Mouse (Mus musculus): ENCODE data around the gene Ptrhd1. TPM values are rescaled to one million over a fixed set of nuclear protein-coding genes. Genes with fewer than 3 reads are reported as not detected.
A peak's percentile ranks its signal among the peaks of the same experiment; 100 is the strongest.

Gene Ptrhd1
- total RNA-seq, 1 experiment, result 5.8 TPM

GRCm38 (mm10) chr12:4209196-4209595 lies 24.6 kb upstream of the Ptrhd1 start:
- no peak overlapping the region for H3K4me3 ChIP-seq (ENCODE audit: insufficient read depth in 1 of 2, low read depth in 1 of 2, low read length in 2 of 2, poor library complexity in 1 of 2, severe bottlenecking in 1 of 2)
- DNase-seq (ENCODE audit: low read depth, low spot score), result no peak
- in situ Hi-C loops (cut with MboI; ENCODE audit: low sequenced_read_pairs in 2 of 2, unreplicated experiment in 2 of 2), result no loop called here
- peaks cover 35% of the 10 kb centered on the region for H3K36me3 ChIP-seq (ENCODE audit: control insufficient read depth, insufficient read depth, low read length, poor library complexity, severe bottlenecking)
- H3K9ac ChIP-seq (ENCODE audit: insufficient read depth, low read depth, low read length, poor library complexity, severe bottlenecking), result no peak overlapping the region
- H3K9me3 ChIP-seq (ENCODE audit: control insufficient read depth, insufficient read depth, low read depth, low read length), result no peaks in the 10 kb centered on the region
- TF ChIP-seq MAFK (IDR thresholded peaks at IDR 0.05; ENCODE audit: insufficient read depth, low read depth, low read length), result no peak
- H3K4me1 ChIP-seq (ENCODE audit: control insufficient read depth in 2 of 2, insufficient read depth in 2 of 2, low read length in 2 of 2, poor library complexity in 1 of 2), result peaks cover 1 to 11% of the 10 kb centered on the region in 2 experiments; a peak in 2 of 4 replicates
- no peak overlapping the region for H3K27ac ChIP-seq (ENCODE audit: insufficient read depth, low read depth, low read length, poor library complexity, severe bottlenecking)

- in situ Hi-C loops (cut with MboI; ENCODE audit: low sequenced_read_pairs in 2 of 2, unreplicated experiment in 2 of 2), result no loop called here
- TF ChIP-seq HCFC1 (IDR thresholded peaks at IDR 0.05; ENCODE audit: borderline replicate concordance, insufficient read depth, low read length) (no peak), ZNF384 (IDR thresholded peaks at IDR 0.05; ENCODE audit: low read depth, low read length) (no peak), CHD2 (IDR thresholded peaks at IDR 0.05; ENCODE audit: low read depth, low read length) (no peak), MAFK (IDR thresholded peaks at IDR 0.05; ENCODE audit: insufficient read depth, low read depth, low read length) (no peak), ZC3H11A (IDR thresholded peaks at IDR 0.05; ENCODE audit: borderline replicate concordance, low read depth, low read length) (no peak)
- Histone ChIP-seq H3K4me3 (ENCODE audit: insufficient read depth in 1 of 2, low read depth in 1 of 2, low read length in 2 of 2, poor library complexity in 1 of 2, severe bottlenecking in 1 of 2) (no peak overlapping the region), H3K27ac (ENCODE audit: insufficient read depth, low read depth, low read length, poor library complexity, severe bottlenecking) (no peak overlapping the region), H3K9ac (ENCODE audit: insufficient read depth, low read depth, low read length, poor library complexity, severe bottlenecking) (no peak overlapping the region), H3K4me1 (ENCODE audit: control insufficient read depth in 2 of 2, insufficient read depth in 2 of 2, low read length in 2 of 2, poor library complexity in 1 of 2) (peaks cover 1 to 11% of the 10 kb centered on the region in 2 experiments; a peak in 2 of 4 replicates), H3K36me3 (ENCODE audit: control insufficient read depth, insufficient read depth, low read length, poor library complexity, severe bottlenecking) (peaks cover 49% of the 10 kb centered on the region), H3K9me3 (ENCODE audit: control insufficient read depth, insufficient read depth, low read depth, low read length) (no peaks in the 10 kb centered on the region)
- no peak for DNase-seq (ENCODE audit: low read depth, low spot score)
These were observed 22.7 kb upstream of the Ptrhd1 start for GRCm38 (mm10) chr12:4211174-4211573.

- H3K9ac ChIP-seq (ENCODE audit: insufficient read depth, low read depth, low read length, poor library complexity, severe bottlenecking), result no peak overlapping the region
- no peak for DNase-seq (ENCODE audit: low read depth, low spot score)
- TF ChIP-seq HCFC1 (IDR thresholded peaks at IDR 0.05; ENCODE audit: borderline replicate concordance, insufficient read depth, low read length) (no peak), ZNF384 (IDR thresholded peaks at IDR 0.05; ENCODE audit: low read depth, low read length) (no peak), ZC3H11A (IDR thresholded peaks at IDR 0.05; ENCODE audit: borderline replicate concordance, low read depth, low read length) (no peak), MAFK (IDR thresholded peaks at IDR 0.05; ENCODE audit: insufficient read depth, low read depth, low read length) (no peak), CHD2 (IDR thresholded peaks at IDR 0.05; ENCODE audit: low read depth, low read length) (no peak)
- H3K9me3 ChIP-seq (ENCODE audit: control insufficient read depth, insufficient read depth, low read depth, low read length), result no peaks in the 10 kb centered on the region
- peaks cover 1 to 11% of the 10 kb centered on the region in 2 experiments; a peak in 2 of 4 replicates for H3K4me1 ChIP-seq (ENCODE audit: control insufficient read depth in 2 of 2, insufficient read depth in 2 of 2, low read length in 2 of 2, poor library complexity in 1 of 2)
- H3K36me3 ChIP-seq (ENCODE audit: control insufficient read depth, insufficient read depth, low read length, poor library complexity, severe bottlenecking), result peaks cover 47% of the 10 kb centered on the region
- H3K4me3 ChIP-seq (ENCODE audit: insufficient read depth in 1 of 2, low read depth in 1 of 2, low read length in 2 of 2, poor library complexity in 1 of 2, severe bottlenecking in 1 of 2), result no peak overlapping the region
- H3K27ac ChIP-seq (ENCODE audit: insufficient read depth, low read depth, low read length, poor library complexity, severe bottlenecking), result no peak overlapping the region
- in situ Hi-C loops (cut with MboI; ENCODE audit: low sequenced_read_pairs in 2 of 2, unreplicated experiment in 2 of 2), result no loop called here
These were observed 20.9 kb upstream of the Ptrhd1 start for GRCm38 (mm10) chr12:4212908-4213307.

DNA sequence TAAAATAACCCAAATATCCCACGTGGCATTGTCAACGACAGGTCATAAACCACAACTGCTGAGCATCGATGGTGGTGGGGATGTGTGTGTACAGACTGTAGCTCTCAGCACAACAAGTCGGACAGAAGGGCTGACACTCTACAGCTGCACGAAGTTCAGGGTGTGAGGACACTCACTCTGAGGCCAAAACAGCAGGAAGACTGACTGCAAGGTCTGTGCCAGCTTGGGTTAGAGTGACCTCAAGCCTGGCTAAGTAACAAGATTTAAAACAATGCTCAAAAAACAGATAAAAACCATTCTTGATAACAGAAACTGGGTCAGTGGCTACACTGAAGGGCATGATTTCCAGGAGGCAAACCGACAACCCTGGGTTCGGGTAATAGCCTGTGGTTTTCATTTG lies 3.7 kb upstream of the Ptrhd1 start:
- TF ChIP-seq MAFK (IDR thresholded peaks at IDR 0.05; ENCODE audit: insufficient read depth, low read depth, low read length) (no peak), HCFC1 (IDR thresholded peaks at IDR 0.05; ENCODE audit: borderline replicate concordance, insufficient read depth, low read length) (no peak), CHD2 (IDR thresholded peaks at IDR 0.05; ENCODE audit: low read depth, low read length) (no peak)
- DNase-seq (ENCODE audit: low read depth, low spot score), result no peak
- Histone ChIP-seq H3K27ac (ENCODE audit: insufficient read depth, low read depth, low read length, poor library complexity, severe bottlenecking) (no peak overlapping the region), H3K9ac (ENCODE audit: insufficient read depth, low read depth, low read length, poor library complexity, severe bottlenecking) (no peak overlapping the region), H3K4me1 (ENCODE audit: control insufficient read depth in 2 of 2, insufficient read depth in 2 of 2, low read length in 2 of 2, poor library complexity in 1 of 2) (peaks cover 3 to 4% of the 10 kb centered on the region in 2 experiments; a peak in 2 of 4 replicates), H3K4me3 (ENCODE audit: insufficient read depth in 1 of 2, low read depth in 1 of 2, low read length in 2 of 2, poor library complexity in 1 of 2, severe bottlenecking in 1 of 2) (no peak overlapping the region), H3K9me3 (ENCODE audit: control insufficient read depth, insufficient read depth, low read depth, low read length) (no peaks in the 10 kb centered on the region), H3K36me3 (ENCODE audit: control insufficient read depth, insufficient read depth, low read length, poor library complexity, severe bottlenecking) (peaks cover 24% of the 10 kb centered on the region)
- in situ Hi-C loops (cut with MboI; ENCODE audit: low sequenced_read_pairs in 2 of 2, unreplicated experiment in 2 of 2), result no loop called here

DNA sequence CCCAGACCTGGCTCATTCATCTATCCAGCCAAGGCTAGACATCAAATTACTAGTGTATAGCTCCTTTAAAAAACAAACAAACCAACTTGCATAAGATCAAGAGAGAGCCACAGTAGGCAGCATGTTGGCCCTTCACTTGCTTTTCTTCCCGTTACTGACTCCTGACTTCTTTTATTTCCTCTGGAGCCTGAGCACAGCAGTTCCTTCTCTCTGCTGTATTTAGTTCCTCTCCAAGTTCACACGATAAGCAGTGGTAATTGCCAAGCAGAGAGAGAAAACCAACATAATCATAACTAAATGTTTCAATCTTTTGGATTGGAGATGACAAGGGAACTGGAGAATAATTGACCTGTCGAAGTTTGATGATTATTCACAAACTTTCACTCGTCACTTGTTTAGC lies 1.1 kb upstream of the Ptrhd1 start:
- Histone ChIP-seq H3K9ac (ENCODE audit: insufficient read depth, low read depth, low read length, poor library complexity, severe bottlenecking) (no peak overlapping the region), H3K27ac (ENCODE audit: insufficient read depth, low read depth, low read length, poor library complexity, severe bottlenecking) (no peak overlapping the region), H3K9me3 (ENCODE audit: control insufficient read depth, insufficient read depth, low read depth, low read length) (no peaks in the 10 kb centered on the region), H3K4me3 (ENCODE audit: insufficient read depth in 1 of 2, low read depth in 1 of 2, low read length in 2 of 2, poor library complexity in 1 of 2, severe bottlenecking in 1 of 2) (peak overlapping the region in 1 of 2 experiments; percentile 78; a peak in 2 of 4 replicates), H3K36me3 (ENCODE audit: control insufficient read depth, insufficient read depth, low read length, poor library complexity, severe bottlenecking) (peaks cover 11% of the 10 kb centered on the region; the same call in 1 of the 2 replicates), H3K4me1 (ENCODE audit: control insufficient read depth in 2 of 2, insufficient read depth in 2 of 2, low read length in 2 of 2, poor library complexity in 1 of 2) (peaks cover 3 to 4% of the 10 kb centered on the region in 2 experiments; a peak in 2 of 4 replicates)
- in situ Hi-C loops (cut with MboI; ENCODE audit: low sequenced_read_pairs in 2 of 2, unreplicated experiment in 2 of 2), result no loop called here
- no peak for DNase-seq (ENCODE audit: low read depth, low spot score)
- no peak for TF ChIP-seq HCFC1 (IDR thresholded peaks at IDR 0.05; ENCODE audit: borderline replicate concordance, insufficient read depth, low read length)
